Mouse (Mus musculus) midbrain, embryonic 13.5 days (tissue): Measurements from ENCODE around the gene Serpina3c. TPM values are rescaled to one million over a fixed set of nuclear protein-coding genes. Genes with fewer than 3 reads are reported as not detected.

ENCODE experiments used
- ATAC-seq: fragments of 200-750 bp; cut with Nextera tagmentation; 2 replicates; pipeline ENCODE4 v1.8.0; 2017; ENCODE audit warnings: mild to moderate bottlenecking, moderate TSS enrichment, moderate library complexity
- H3K27ac ChIP-seq: fragments of 300-500 bp; sonication (generic); 2 replicates; pipeline ENCODE4 v1.5.1; 2015; ENCODE audit warnings: inconsistent platforms, mild to moderate bottlenecking, moderate library complexity
- H3K27me3 ChIP-seq: fragments of 300-500 bp; sonication (generic); 2 replicates; pipeline ENCODE4 v1.6.1; 2015; ENCODE audit warnings: mild to moderate bottlenecking, inconsistent platforms
- H3K36me3 ChIP-seq: fragments of 300-500 bp; sonication (generic); 2 replicates; pipeline ENCODE4 v1.6.1; 2015; ENCODE audit warnings: mild to moderate bottlenecking, inconsistent platforms
- H3K4me1 ChIP-seq: fragments of 300-500 bp; sonication (generic); replicated peaks from 2 replicates; pipeline ENCODE4 v1.6.1; 2015; ENCODE audit warnings: inconsistent platforms
- H3K4me2 ChIP-seq: fragments of 300-500 bp; sonication (generic); replicated peaks from 2 replicates; pipeline ENCODE4 v1.6.1; 2015; ENCODE audit warnings: moderate library complexity, mild to moderate bottlenecking, inconsistent platforms
- H3K4me3 ChIP-seq: fragments of 300-500 bp; sonication (generic); replicated peaks from 2 replicates; pipeline ENCODE4 v1.5.1; 2015; ENCODE audit warnings: mild to moderate bottlenecking, inconsistent platforms
- H3K9ac ChIP-seq: fragments of 300-500 bp; sonication (generic); replicated peaks from 2 replicates; pipeline ENCODE4 v1.6.1; 2015; ENCODE audit warnings: mild to moderate bottlenecking, inconsistent platforms
- H3K9me3 ChIP-seq: fragments of 300-500 bp; sonication (generic); 2 replicates; pipeline ENCODE4 v1.6.1; 2016; ENCODE audit warnings: mild to moderate bottlenecking, inconsistent platforms
- WGBS: fragments of 180-500 bp; shearing (Covaris S2); methylation state at CpG from one replicate; pipeline ENCODE4 v1.1.7; 2015; 5-methylcytosine and 5-hydroxymethylcytosine counted together
- polyA plus RNA-seq: library from polyadenylated mRNA; unstranded; fragments of >200 nt; fragmentation: Nextera tagmentation; extraction: Ambion mirVana; gene quantifications from 2 replicates; pipeline ENCODE4 v1.2.1, GENCODE M21; 2015

The Serpina3c gene
- not detected in 2 replicates for polyA plus RNA-seq

DNA sequence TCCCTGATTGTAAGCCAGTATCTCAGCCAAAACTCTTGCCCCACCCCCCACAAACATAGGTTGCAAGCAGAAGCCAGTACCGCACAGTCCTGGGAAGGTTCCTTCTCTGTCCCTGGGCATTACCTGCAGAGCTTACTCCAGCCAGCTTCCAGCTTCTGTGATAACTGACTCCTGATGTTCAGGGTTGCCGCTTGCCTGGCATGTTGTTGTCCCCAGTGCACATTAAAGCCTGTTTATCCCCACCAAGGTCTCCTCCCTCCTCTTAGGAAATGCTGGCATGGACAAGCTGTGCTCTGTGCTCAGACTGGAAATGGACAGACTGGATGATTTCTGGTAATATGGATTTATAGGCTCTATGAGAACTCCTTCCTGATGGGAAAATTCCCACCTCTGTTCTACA is at the start of gene Serpina3c:
Serpina3c (minus strand) TSS at position 215 of the 400 bp plus-strand sequence.
- Histone ChIP-seq H3K36me3 (no peaks in the 10 kb centered on the region), H3K27ac (no peak within 1 kb of the TSS), H3K4me1 (no peaks in the 10 kb centered on the region), H3K9ac (no peak within 1 kb of the TSS), H3K9me3 (no peaks in the 10 kb centered on the region), H3K4me2 (no peak within 1 kb of the TSS), H3K4me3 (no peak within 1 kb of the TSS), H3K27me3 (no peaks in the 10 kb centered on the region)
- ATAC-seq: no peak
- WGBS: 89% methylated on average over 2 of the region's 2 CpGs

DNA sequence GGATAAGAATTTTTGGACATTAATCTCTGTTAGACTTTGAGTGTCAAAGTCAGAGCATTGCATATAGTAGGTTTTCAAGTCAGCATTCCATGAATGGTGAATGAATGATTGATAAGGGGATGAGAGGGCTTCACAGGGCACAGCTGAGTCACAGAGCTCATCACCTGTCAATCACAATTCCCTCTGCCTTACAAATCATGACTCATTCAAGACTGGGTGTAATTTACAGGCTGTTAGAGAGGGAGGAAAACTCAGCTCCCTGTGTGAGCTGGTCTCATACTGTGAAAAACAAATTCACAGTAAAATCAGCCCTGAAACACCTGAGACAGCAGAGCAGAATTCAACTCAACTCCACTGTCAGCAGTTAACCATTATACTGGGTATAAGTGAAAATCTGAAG is 37.2 kb upstream of the Serpina3c start:
- H3K9me3 ChIP-seq: no peaks in the 10 kb centered on the region
- ATAC-seq: no peak
- H3K9ac ChIP-seq: no peak overlapping the region
- no peaks in the 10 kb centered on the region for H3K27me3 ChIP-seq
- H3K36me3 ChIP-seq: no peaks in the 10 kb centered on the region
- no peaks in the 10 kb centered on the region for H3K4me1 ChIP-seq
- no peak overlapping the region for H3K27ac ChIP-seq
- H3K4me2 ChIP-seq: no peak overlapping the region
- H3K4me3 ChIP-seq: no peak overlapping the region

DNA sequence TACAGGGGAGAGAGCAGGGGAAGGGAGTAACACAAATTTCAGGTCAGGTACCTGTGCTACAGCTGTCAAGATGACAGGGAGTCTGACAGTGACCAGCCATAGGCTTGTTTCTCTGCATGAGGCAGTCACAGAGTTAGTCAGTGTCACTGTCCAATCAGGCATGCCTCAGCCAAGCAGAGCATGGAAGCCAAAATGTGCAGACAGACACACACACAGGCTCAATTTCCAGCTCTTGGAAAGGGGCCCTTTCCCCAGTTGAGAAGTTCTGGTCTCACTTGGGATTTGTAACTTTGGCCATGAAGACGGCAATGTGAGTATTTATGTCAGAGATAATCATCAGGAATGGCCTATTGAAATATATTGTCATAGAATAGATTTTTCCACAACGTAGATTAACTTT is 35.6 kb upstream of the Serpina3c start:
- WGBS: 72% methylated on average over 2 of the region's 2 CpGs

DNA sequence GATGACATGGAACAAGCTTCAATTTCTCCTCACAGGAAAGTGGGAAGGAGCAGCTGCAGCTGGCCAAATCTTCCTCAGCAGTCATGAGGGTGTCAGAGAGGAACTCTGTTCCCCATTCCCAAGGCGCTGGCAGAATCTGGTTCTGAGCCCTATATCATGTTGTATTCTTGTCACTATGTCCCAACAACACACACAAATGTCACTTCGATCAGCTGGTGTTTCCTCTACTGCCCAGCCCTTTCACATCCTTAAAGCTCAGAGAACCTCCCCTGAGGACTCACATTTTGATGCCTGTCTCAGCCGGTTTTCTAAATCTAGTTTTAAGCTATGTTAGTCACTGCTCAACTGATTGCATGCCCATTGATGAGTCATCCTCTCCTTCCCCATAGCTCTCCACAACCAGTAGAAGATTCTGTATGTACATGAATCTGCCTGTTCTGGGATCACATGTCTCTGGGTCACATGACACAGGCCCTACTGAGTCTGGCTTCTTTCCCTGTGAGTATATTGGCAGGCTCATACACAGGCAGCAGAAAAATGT is 32.4 kb upstream of the Serpina3c start:
- Histone ChIP-seq H3K4me3 (no peak overlapping the region), H3K36me3 (no peaks in the 10 kb centered on the region), H3K27ac (no peak overlapping the region), H3K4me1 (no peaks in the 10 kb centered on the region), H3K27me3 (no peaks in the 10 kb centered on the region), H3K4me2 (no peak overlapping the region), H3K9ac (no peak overlapping the region), H3K9me3 (no peaks in the 10 kb centered on the region)
- ATAC-seq: no peak
- 85% methylated on average over 3 of the region's 3 CpGs for WGBS

More for the DNA sequence above, 35.6 kb upstream of the Serpina3c start:
- H3K4me1 ChIP-seq: no peaks in the 10 kb centered on the region
- no peaks in the 10 kb centered on the region for H3K36me3 ChIP-seq
- H3K9me3 ChIP-seq: no peaks in the 10 kb centered on the region
- ATAC-seq: no peak
- no peak overlapping the region for H3K4me2 ChIP-seq
- no peaks in the 10 kb centered on the region for H3K27me3 ChIP-seq
- H3K9ac ChIP-seq: no peak overlapping the region
- no peak overlapping the region for H3K27ac ChIP-seq
- no peak overlapping the region for H3K4me3 ChIP-seq

DNA sequence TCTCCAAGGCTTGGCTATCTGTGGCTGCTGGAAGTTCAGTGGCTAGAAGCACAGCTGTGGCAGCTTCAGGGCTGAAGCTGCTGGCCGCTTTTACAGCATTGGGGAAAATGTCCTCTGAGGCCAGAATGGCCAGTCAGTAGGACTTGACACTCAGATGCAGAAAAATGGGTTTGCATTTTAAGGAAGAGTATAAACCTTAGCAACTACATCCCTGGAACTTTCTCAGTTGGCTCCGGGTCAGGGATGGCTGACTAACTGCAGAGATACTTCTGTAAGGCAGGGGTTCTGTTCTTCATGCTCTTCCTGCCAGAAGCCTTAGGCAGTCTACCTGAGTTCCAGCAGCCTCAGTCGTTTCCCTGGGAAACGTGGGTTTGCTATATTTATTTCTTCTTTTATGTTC is 31.4 kb upstream of the Serpina3c start:
- WGBS: 83% methylated on average over 4 of the region's 4 CpGs
- no peak for ATAC-seq

DNA sequence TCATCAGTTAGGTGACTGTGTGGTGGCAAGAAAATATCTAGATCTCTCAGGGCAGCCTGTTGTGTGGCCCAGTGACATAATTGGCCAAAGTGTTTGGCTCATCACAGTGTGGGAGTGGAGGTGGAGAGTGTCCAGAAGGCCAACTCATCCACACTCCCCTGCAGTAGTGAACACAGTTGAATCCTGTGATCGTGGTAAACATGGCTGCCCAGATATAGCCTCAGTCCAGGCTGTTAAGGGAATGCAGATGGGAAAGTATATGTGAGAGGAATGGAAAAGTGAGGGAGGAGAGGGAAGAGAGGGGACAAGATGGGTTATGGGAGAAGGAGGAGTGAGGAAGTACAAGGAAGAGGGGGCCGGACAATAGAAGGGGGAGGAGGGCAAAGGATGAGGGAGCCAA is 25.3 kb upstream of the Serpina3c start:
- Histone ChIP-seq H3K9me3 (no peaks in the 10 kb centered on the region), H3K4me3 (no peak overlapping the region), H3K9ac (no peak overlapping the region), H3K27me3 (no peaks in the 10 kb centered on the region), H3K27ac (no peak overlapping the region), H3K4me2 (no peak overlapping the region), H3K4me1 (no peaks in the 10 kb centered on the region), H3K36me3 (no peaks in the 10 kb centered on the region)
- ATAC-seq: no peak
- WGBS: 90% methylated on average over 2 of the region's 2 CpGs

More for the DNA sequence above, 31.4 kb upstream of the Serpina3c start:
- Histone ChIP-seq H3K27ac (no peak overlapping the region), H3K27me3 (no peaks in the 10 kb centered on the region), H3K4me2 (no peak overlapping the region), H3K9ac (no peak overlapping the region), H3K4me1 (no peaks in the 10 kb centered on the region), H3K36me3 (no peaks in the 10 kb centered on the region), H3K4me3 (no peak overlapping the region), H3K9me3 (no peaks in the 10 kb centered on the region)

DNA sequence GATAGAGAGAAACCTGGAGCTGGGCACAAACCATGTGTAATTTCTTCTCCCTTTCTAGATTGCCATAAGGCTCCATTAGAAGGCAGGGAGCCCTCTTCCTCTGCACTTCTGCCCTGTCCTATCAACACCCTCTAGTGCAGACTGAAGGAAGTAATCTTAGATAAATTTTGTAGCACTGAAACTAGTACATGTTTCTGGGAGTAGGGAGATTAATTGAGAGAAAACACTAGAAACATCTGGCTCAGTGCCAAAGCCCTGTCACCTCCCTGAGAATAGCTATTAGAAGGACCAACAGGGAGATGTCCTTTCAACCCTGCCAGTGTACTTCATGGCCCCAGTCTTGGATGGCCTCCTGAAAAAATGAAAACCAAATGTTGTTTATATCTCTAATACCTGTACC is 24.9 kb upstream of the Serpina3c start:
- no peak overlapping the region for H3K4me3 ChIP-seq
- no peak overlapping the region for H3K4me2 ChIP-seq
- H3K27me3 ChIP-seq: no peaks in the 10 kb centered on the region
- H3K9me3 ChIP-seq: no peaks in the 10 kb centered on the region
- no peak overlapping the region for H3K9ac ChIP-seq
- ATAC-seq: no peak
- H3K4me1 ChIP-seq: no peaks in the 10 kb centered on the region
- no peaks in the 10 kb centered on the region for H3K36me3 ChIP-seq
- no peak overlapping the region for H3K27ac ChIP-seq

DNA sequence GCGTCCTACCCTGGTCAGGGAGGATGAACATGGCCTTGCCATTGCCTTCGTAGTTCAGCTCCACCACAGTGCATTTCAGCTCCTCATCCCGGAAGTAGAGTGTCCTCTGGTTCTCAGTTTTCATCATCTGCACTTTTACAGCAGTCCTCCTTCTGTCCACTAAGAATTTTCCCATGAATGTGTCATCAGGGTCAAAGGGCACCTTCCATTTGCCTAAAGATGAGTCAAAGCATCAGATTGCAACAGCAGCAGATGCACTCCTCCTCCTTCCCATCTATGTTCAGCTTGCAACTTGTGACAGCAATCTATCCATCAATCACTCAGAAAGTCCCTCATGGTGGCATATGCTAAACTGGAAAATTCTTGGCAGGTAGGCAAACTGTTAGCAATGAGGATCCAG is 22.0 kb upstream of the Serpina3c start:
- 86% methylated on average over 3 of the region's 3 CpGs for WGBS
- H3K9ac ChIP-seq: no peak overlapping the region
- H3K27ac ChIP-seq: no peak overlapping the region
- H3K4me2 ChIP-seq: no peak overlapping the region
- no peaks in the 10 kb centered on the region for H3K36me3 ChIP-seq
- no peaks in the 10 kb centered on the region for H3K27me3 ChIP-seq
- H3K4me3 ChIP-seq: no peak overlapping the region
- no peaks in the 10 kb centered on the region for H3K9me3 ChIP-seq
- no peaks in the 10 kb centered on the region for H3K4me1 ChIP-seq
- ATAC-seq: no peak

DNA sequence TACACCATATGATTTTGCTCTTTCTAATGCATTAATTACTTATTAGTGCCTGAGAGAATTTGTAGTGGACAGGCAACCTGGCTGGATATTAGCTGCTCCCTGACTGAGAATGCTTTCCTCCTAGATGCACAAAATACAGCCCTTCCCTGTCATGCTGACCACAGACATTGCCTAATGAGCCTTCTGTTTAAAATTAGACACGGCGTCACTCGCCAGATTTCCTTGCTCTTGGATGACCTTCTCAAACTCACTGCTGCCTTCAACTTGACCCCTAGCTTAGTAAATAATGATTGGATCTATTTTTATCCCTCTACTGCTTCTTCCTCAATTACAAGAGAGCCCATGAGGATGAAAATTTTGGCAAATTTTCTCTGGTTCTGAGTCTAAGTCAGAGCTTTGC is 21.1 kb upstream of the Serpina3c start:
- no peak overlapping the region for H3K9ac ChIP-seq
- H3K4me2 ChIP-seq: no peak overlapping the region
- H3K27ac ChIP-seq: no peak overlapping the region
- H3K36me3 ChIP-seq: no peaks in the 10 kb centered on the region
- H3K9me3 ChIP-seq: no peaks in the 10 kb centered on the region
- no peaks in the 10 kb centered on the region for H3K27me3 ChIP-seq
- no peak overlapping the region for H3K4me3 ChIP-seq
- ATAC-seq: no peak
- H3K4me1 ChIP-seq: no peaks in the 10 kb centered on the region
- WGBS: 85% methylated on average over 3 of the region's 3 CpGs

DNA sequence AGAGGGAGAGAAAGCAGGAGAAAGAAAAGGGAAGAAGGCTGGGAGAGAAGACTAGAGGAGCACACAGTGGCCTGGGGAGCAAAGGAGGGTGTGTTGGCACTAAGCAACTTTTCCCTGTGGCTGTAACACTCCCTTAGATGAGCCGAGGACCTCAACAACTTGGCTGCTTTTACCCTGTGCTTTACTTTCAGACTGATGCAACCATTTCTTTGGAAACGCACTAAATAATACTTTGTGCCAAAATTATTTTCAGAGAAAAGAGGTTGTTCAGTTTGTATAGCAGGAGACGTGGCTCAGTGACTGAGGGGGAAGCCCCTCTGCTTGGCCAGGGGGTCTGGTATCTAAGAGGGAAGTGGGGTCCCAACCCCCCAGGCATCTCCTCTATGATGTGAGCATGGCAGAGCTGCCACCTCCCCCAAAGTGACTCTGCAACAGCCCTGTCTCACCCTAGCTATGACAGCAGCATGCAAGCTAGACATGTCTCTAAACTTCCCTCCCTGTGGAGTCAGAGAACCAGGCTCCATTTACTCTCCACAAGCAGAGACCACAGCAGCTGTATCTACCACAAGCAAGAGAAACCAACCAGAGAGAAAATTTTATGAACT is 527 bp downstream of the Serpina3c start:
- Histone ChIP-seq H3K4me2 (no peak overlapping the region), H3K27me3 (no peaks in the 10 kb centered on the region), H3K9ac (no peak overlapping the region), H3K4me1 (no peaks in the 10 kb centered on the region), H3K9me3 (no peaks in the 10 kb centered on the region), H3K36me3 (no peaks in the 10 kb centered on the region), H3K27ac (no peak overlapping the region), H3K4me3 (no peak overlapping the region)
- no peak for ATAC-seq
- WGBS: 82% methylated on average over 3 of the region's 3 CpGs

DNA sequence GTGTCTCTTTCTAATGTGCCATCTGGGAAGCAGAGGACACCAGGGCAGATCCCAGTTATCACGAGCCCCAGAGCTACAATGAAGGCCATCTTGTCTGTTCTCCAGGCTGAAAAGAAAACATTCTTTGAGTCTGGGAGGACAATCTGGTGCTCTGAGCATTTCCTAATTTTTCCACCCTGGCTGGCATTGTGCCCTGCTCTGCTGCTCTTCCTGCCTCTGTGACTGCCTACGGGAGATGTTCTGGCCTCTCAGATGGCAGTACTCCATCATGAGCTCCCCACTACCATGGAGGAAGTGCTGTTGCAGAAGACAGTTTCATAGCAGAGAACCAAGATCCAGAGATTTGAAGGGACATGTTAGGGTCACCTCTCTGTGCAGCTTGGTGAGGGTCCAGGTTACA is 1.7 kb downstream of the Serpina3c start:
- H3K9me3 ChIP-seq: no peaks in the 10 kb centered on the region
- no peak overlapping the region for H3K27ac ChIP-seq
- 84% methylated on average over 2 of the region's 2 CpGs for WGBS
- no peak overlapping the region for H3K4me2 ChIP-seq
- no peak overlapping the region for H3K4me3 ChIP-seq
- no peak overlapping the region for H3K9ac ChIP-seq
- no peaks in the 10 kb centered on the region for H3K36me3 ChIP-seq
- ATAC-seq: no peak
- H3K27me3 ChIP-seq: no peaks in the 10 kb centered on the region
- H3K4me1 ChIP-seq: no peaks in the 10 kb centered on the region

DNA sequence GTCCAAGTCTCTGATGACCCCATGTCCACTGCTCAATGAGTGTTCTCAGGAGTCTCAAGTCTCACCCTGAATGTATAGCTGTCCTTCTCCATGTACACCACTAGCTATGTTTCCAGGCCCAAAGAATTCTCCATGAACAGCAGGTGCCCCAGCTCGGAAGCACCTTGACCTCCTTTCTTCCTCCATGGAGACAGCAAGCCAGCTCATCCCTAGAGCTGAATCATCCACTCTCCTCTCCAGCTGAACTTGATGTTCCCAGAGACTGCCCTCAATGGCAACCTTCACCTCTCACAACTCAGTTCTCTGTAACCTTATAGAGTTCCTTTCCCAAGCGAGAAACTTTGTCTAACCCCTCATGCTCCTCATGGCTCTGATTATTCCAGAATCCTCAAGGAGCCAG is 8.1 kb downstream of the Serpina3c start:
- Histone ChIP-seq H3K27me3 (no peaks in the 10 kb centered on the region), H3K36me3 (no peaks in the 10 kb centered on the region), H3K4me1 (no peaks in the 10 kb centered on the region), H3K9ac (no peak overlapping the region), H3K4me2 (no peak overlapping the region), H3K27ac (no peak overlapping the region), H3K9me3 (no peaks in the 10 kb centered on the region), H3K4me3 (no peak overlapping the region)
- WGBS: 87% methylated on average over 2 of the region's 2 CpGs
- no peak for ATAC-seq

DNA sequence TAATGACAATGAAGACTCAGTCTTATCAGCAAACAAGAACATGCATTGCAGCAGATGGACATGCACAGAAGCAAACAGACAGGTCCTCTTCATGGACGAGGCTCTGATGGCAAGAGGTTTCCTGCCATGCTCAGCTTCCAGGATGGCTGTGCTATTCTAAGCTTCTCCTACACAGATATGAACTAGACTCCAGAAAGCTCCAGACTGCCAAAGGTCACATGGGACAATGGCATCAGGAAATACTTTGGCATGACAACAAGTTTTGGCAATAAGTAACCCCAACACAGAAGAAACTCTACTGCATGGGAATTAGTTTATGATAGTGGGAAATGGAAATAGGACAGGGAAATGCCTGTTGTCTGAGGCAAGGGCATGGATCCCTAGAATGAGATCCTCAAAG is 10.4 kb downstream of the Serpina3c start:
- Histone ChIP-seq H3K9me3 (no peaks in the 10 kb centered on the region), H3K9ac (no peak overlapping the region), H3K36me3 (no peaks in the 10 kb centered on the region), H3K4me2 (no peak overlapping the region), H3K27ac (no peak overlapping the region), H3K4me1 (no peaks in the 10 kb centered on the region), H3K27me3 (no peaks in the 10 kb centered on the region), H3K4me3 (no peak overlapping the region)
- 83% methylated on average over 1 of the region's 1 CpGs for WGBS
- no peak for ATAC-seq
